Mouse (Mus musculus): Measurements from ENCODE around the gene Bud13. TPM values are rescaled to one million over a fixed set of nuclear protein-coding genes. Genes with fewer than 3 reads are reported as not detected.

The Bud13 gene
- total RNA-seq (2023): 24.8 TPM

GRCm38 (mm10) chr9:46282631-46283436 lies at the start of gene Bud13:
Gene Bud13, plus strand, starts transcription at chr9:46283008.

DNA sequence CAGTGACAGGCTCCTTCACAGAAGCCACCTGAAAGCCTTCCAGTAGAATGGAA lies 47.4 kb upstream of the Bud13 start, which contains the start of gene Apoc3:
Gene Apoc3 (minus strand): TSS at position 41 of the 53 bp plus-strand sequence.

DNA sequence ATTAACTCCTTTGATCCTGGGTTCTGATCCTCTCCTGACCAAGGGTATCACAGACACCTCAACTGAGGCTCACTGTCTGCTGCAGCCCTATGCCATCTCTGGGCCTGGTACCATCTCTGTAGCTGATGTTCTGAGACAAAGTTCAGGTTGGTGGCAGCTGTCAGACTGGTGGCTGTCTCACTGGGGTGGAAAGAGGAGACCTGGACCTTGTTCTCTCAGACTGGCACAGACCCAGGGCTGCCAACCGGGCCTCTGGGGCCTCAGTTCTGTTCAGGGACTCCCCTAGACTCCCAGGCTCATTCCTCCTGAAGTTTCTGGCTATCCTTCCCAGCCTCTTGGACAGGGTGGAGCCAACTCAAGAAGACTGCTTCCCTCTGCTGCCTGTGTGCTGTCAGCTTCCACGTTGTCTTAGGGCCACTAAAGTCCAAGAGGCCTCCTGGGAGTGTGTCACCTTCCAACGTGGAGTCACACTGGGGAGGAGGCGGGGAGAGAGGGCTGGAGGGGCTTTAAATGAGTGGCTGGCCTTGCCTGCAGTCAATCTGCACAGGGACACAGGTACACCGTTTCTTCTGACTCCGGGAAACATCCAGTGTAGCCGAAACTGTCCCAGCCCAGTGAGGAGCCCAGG lies 42.2 kb upstream of the Bud13 start, which contains the start of gene Apoa4:
Gene Apoa4 (plus strand): TSS at position 171 of the 628 bp plus-strand sequence.

GRCm38 (mm10) chr9:46268343-46268873 lies 14.4 kb upstream of the Bud13 start, which contains the start of gene Apoa5:
Gene Apoa5, plus strand, starts transcription at chr9:46268633.

DNA sequence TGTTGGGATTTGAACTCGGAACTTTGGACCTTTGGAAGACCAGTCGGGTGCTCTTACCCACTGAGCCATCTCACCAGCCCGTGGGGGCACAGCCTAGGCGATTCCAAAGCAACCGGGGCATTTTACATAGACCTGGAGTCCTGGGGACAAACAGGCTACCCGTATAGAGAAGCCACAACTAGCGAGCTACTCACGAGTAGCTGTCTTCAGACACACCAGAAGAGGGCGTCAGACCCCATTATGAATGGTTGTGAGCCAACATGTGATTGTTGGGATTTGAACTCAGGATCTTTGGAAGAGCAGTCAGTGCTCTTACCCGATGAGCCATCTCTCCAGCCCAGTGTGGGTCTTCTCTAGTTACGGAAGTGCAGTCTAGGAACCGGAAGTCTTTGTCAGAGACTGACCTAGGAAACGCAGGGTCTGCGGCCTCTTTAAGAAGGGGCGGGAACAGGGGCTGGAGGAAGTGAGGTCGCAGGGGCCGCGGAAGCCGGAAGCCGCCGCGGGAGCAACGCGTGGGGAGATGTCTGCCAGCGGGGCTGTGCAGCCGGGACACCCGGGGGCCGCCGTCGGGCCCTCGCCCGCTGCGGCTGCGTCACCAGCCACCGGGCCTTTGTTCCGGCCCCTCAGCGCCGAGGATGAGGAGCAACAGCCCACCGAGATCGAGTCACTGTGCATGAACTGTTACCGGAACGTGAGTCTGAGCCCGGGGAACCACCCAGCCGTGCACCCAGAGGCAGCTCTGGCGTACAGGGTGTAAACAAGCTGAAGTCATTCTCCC lies 9.9 kb upstream of the Bud13 start, which contains the start of gene Zpr1:
Gene Zpr1 (plus strand): TSS at position 388 of the 778 bp plus-strand sequence.

GRCm38 (mm10) chr9:46319886-46320285 lies 37.1 kb downstream of the Bud13 start, which contains the start of gene 4931429L15Rik:
Gene 4931429L15Rik, minus strand, starts transcription at chr9:46319986.

Other genes with a start within 250 kb of the Bud13 start
- gene Apoa1, start 54.4 kb upstream of the Bud13 start, total RNA-seq (2023): not detected
- gene Apoc3, start 47.4 kb upstream of the Bud13 start, total RNA-seq (2023): not detected
- not detected for gene Apoa4, start 42.3 kb upstream of the Bud13 start, total RNA-seq (2023)
- not detected for gene Apoa5, start 14.4 kb upstream of the Bud13 start, total RNA-seq (2023)
- gene Zpr1, start 9.9 kb upstream of the Bud13 start, total RNA-seq (2023): 96.9 TPM
- gene 4931429L15Rik, start 37.0 kb downstream of the Bud13 start, total RNA-seq (2023): not detected

Data from CD8-positive naive resting alpha-beta T cell, adult 57 days (primary cell).